ENCODE assay signal across 14 mouse cellular contexts in genomic region chr5:123027436-123027835, GRCm38 (mm10). TPM values are rescaled to one million over a fixed set of nuclear protein-coding genes. Genes with fewer than 3 reads are reported as not detected.
DNase-seq lines count a peak whose midpoint lies in the region; ATAC-seq and TF ChIP-seq lines count a peak whose summit lies in the region.
"Had no signal": no experiment of that assay in that cellular context is flagged by ENCODE, and none has a peak within 500 bp of the region (broad histone marks: within the 10 kb centered on the region; RNA-seq: fewer than 3 reads in every experiment).

No protein-coding gene starts in this region.

- H3K79me2 ChIP-seq in MEL (ENCODE audit: control insufficient read depth, insufficient read depth, low read length, poor library complexity) = no peaks in the 10 kb centered on the region

- no peak for TF ChIP-seq CTCF in kidney, adult 2 months (conservative IDR thresholded peaks at IDR 0.05; ENCODE audit: insufficient read depth, insufficient read length, low read depth, low read length)
- no peak for TF ChIP-seq CTCF in MEL (IDR thresholded peaks at IDR 0.05 in 2 of 3, conservative IDR thresholded peaks at IDR 0.05 in 1 of 3; ENCODE audit: control insufficient read depth in 1 of 3, insufficient read depth in 1 of 3, low read depth in 2 of 3, low read length in 3 of 3, poor library complexity in 1 of 3, severe bottlenecking in 1 of 3)

- 36% methylated on average over 6 of the region's 6 CpGs for WGBS in kidney, adult 2 months
- WGBS in kidney, embryonic 16.5 days = 66% methylated on average over 6 of the region's 6 CpGs
- 44% methylated on average over 6 of the region's 6 CpGs for WGBS in intestine, embryonic 15.5 days
- WGBS in midbrain, embryonic 15.5 days = 78% methylated on average over 6 of the region's 6 CpGs

- no peaks in the 10 kb centered on the region for H3K27me3 ChIP-seq in kidney, adult 2 months (replicated peaks; ENCODE audit: control insufficient read depth, insufficient read depth, low read length)
- no peaks in the 10 kb centered on the region for H3K27me3 ChIP-seq in kidney, embryonic 16.5 days (ENCODE audit: insufficient read depth, low read length)
- H3K27me3 ChIP-seq in MEL (ENCODE audit: control insufficient read depth in 1 of 2, insufficient read depth in 2 of 2, low read length in 2 of 2) = no peaks in the 10 kb centered on the region
- H3K27me3 ChIP-seq in intestine, embryonic 15.5 days (replicated peaks) = no peaks in the 10 kb centered on the region
- no peaks in the 10 kb centered on the region for H3K27me3 ChIP-seq in midbrain, embryonic 15.5 days (replicated peaks)
- H3K27me3 ChIP-seq: embryonic facial prominence, embryonic 15.5 days; limb, embryonic 12.5 days; midbrain, embryonic 13.5 days had no signal

- peaks cover 15% of the 10 kb centered on the region; the same call in 1 of the 2 replicates for H3K4me1 ChIP-seq in kidney, adult 2 months (ENCODE audit: control insufficient read depth, insufficient read depth, low read length)
- H3K4me1 ChIP-seq in kidney, embryonic 16.5 days (ENCODE audit: insufficient read depth, low read length) = peaks cover 23% of the 10 kb centered on the region
- H3K4me1 ChIP-seq in MEL (ENCODE audit: control insufficient read depth in 1 of 2, insufficient read depth in 2 of 2, low read length in 2 of 2) = peaks cover 7 to 28% of the 10 kb centered on the region in 2 experiments
- H3K4me1 ChIP-seq in intestine, embryonic 15.5 days (replicated peaks) = peaks cover 9% of the 10 kb centered on the region; the same call in 1 of the 2 replicates
- H3K4me1 ChIP-seq in midbrain, embryonic 15.5 days = no peaks in the 10 kb centered on the region
- H3K4me1 ChIP-seq: midbrain, embryonic 13.5 days had no signal

- no peak for TF ChIP-seq POLR2A in kidney, adult 2 months (IDR thresholded peaks at IDR 0.05; ENCODE audit: low read depth, low read length)
- no peak for TF ChIP-seq POLR2A in MEL (IDR thresholded peaks at IDR 0.05; ENCODE audit: control insufficient read depth in 1 of 2, insufficient read depth in 1 of 2, low read depth in 1 of 2, low read length in 2 of 2, poor library complexity in 1 of 2)

- no peak for ATAC-seq in kidney, embryonic 16.5 days (ENCODE audit: low FRiP score, low TSS enrichment)
- ATAC-seq in intestine, embryonic 15.5 days = peak; percentile 81
- peak; percentile 28; the same call in 1 of the 2 replicates for ATAC-seq in megakaryocyte, adult 5-6 weeks (ENCODE audit: poor library complexity, severe bottlenecking)
- ATAC-seq in midbrain, embryonic 15.5 days (replicated peaks) = no peak
- ATAC-seq: midbrain, embryonic 13.5 days had no signal

- no peak overlapping the region for H3K9ac ChIP-seq in kidney, embryonic 16.5 days (replicated peaks; ENCODE audit: low read length)
- H3K9ac ChIP-seq in MEL (ENCODE audit: control insufficient read depth, low read depth, low read length, poor library complexity, severe bottlenecking) = no peak overlapping the region
- H3K9ac ChIP-seq in intestine, embryonic 15.5 days = no peak overlapping the region
- H3K9ac ChIP-seq in midbrain, embryonic 15.5 days = no peak overlapping the region
- H3K9ac ChIP-seq: embryonic facial prominence, embryonic 15.5 days; limb, embryonic 12.5 days; midbrain, embryonic 13.5 days had no signal

- TF ChIP-seq RAD21 in MEL (IDR thresholded peaks at IDR 0.05; ENCODE audit: low read depth, low read length) = no peak

- no peak overlapping the region for H3K27ac ChIP-seq in kidney, adult 2 months (ENCODE audit: insufficient read depth, low read depth, low read length)
- no peak overlapping the region for H3K27ac ChIP-seq in kidney, embryonic 16.5 days (ENCODE audit: low read length)
- no peak overlapping the region for H3K27ac ChIP-seq in MEL (ENCODE audit: control insufficient read depth, low read depth, low read length)
- H3K27ac ChIP-seq in intestine, embryonic 15.5 days = peak overlapping the region; percentile 51; the same call in 1 of the 2 replicates
- no peak overlapping the region for H3K27ac ChIP-seq in midbrain, embryonic 15.5 days
- H3K27ac ChIP-seq: embryonic facial prominence, embryonic 15.5 days; limb, embryonic 12.5 days; midbrain, embryonic 13.5 days had no signal

- peak in 1 of 2 experiments; percentile 53; a peak in 2 of 4 replicates for TF ChIP-seq EP300 in MEL (IDR thresholded peaks at IDR 0.05; ENCODE audit: low read depth in 1 of 2, low read length in 2 of 2)

- 0 out of 2 replicates have a peak, but pooled peaks cover 5% of the 10 kb centered on the region for H3K9me3 ChIP-seq in kidney, embryonic 16.5 days (ENCODE audit: low read length)
- H3K9me3 ChIP-seq in MEL (replicated peaks; ENCODE audit: insufficient read depth, low read length) = no peaks in the 10 kb centered on the region
- no peaks in the 10 kb centered on the region for H3K9me3 ChIP-seq in intestine, embryonic 15.5 days
- no peaks in the 10 kb centered on the region for H3K9me3 ChIP-seq in midbrain, embryonic 15.5 days
- H3K9me3 ChIP-seq: embryonic facial prominence, embryonic 15.5 days; midbrain, embryonic 13.5 days had no signal

- no peak overlapping the region for H3K4me2 ChIP-seq in kidney, embryonic 16.5 days (replicated peaks; ENCODE audit: low read depth, low read length)
- no peak overlapping the region for H3K4me2 ChIP-seq in intestine, embryonic 15.5 days (replicated peaks)
- H3K4me2 ChIP-seq in midbrain, embryonic 15.5 days = no peak overlapping the region
- H3K4me2 ChIP-seq: embryonic facial prominence, embryonic 15.5 days; limb, embryonic 12.5 days; midbrain, embryonic 13.5 days had no signal

- H3K4me3 ChIP-seq in kidney, adult 2 months (ENCODE audit: insufficient read depth, low read depth, low read length) = no peak overlapping the region
- no peak overlapping the region for H3K4me3 ChIP-seq in kidney, embryonic 16.5 days (ENCODE audit: low read length)
- H3K4me3 ChIP-seq in MEL (ENCODE audit: control insufficient read depth in 1 of 2, insufficient read depth in 1 of 2, low read depth in 2 of 2, low read length in 2 of 2) = no peak overlapping the region
- H3K4me3 ChIP-seq in intestine, embryonic 15.5 days (replicated peaks) = no peak overlapping the region
- no peak overlapping the region for H3K4me3 ChIP-seq in midbrain, embryonic 15.5 days
- H3K4me3 ChIP-seq: embryonic facial prominence, embryonic 15.5 days; limb, embryonic 12.5 days; midbrain, embryonic 13.5 days had no signal

- DNase-seq in kidney, adult 2 months = peak; percentile 74
- DNase-seq in MEL (ENCODE audit: low read depth, low spot score) = peak; percentile 58
- no peak for DNase-seq in T-cell, adult 2 months (ENCODE audit: low spot score)
- no peak for DNase-seq in urinary bladder, postnatal 4 days (ENCODE audit: low spot score in 2 of 2)
- DNase-seq: cerebellum, postnatal 25 days; right cerebral cortex, postnatal 25 days had no signal

- no peaks in the 10 kb centered on the region for H3K36me3 ChIP-seq in kidney, adult 2 months (ENCODE audit: control insufficient read depth, insufficient read depth, low read length)
- peaks cover 28% of the 10 kb centered on the region for H3K36me3 ChIP-seq in kidney, embryonic 16.5 days (ENCODE audit: insufficient read depth, low read length)
- peaks cover 0 to 18% of the 10 kb centered on the region in 2 experiments; a peak in 2 of 4 replicates for H3K36me3 ChIP-seq in MEL (ENCODE audit: control insufficient read depth in 1 of 2, insufficient read depth in 2 of 2, low read length in 2 of 2)
- H3K36me3 ChIP-seq in intestine, embryonic 15.5 days = 0 out of 2 replicates have a peak, but pooled peaks cover 4% of the 10 kb centered on the region
- 0 out of 2 replicates have a peak, but pooled peaks cover 3% of the 10 kb centered on the region for H3K36me3 ChIP-seq in midbrain, embryonic 15.5 days (replicated peaks)

RNA-seq across cellular contexts. Expression of gene Orai1, which starts 12.6 kb away (rescaled TPM):
- 63.2 and 90.6 TPM in 2 replicates for polyA plus RNA-seq in kidney, adult 2 months (2012; rRNA removed)
- polyA plus RNA-seq in kidney, embryonic 16.5 days (2015; fragmentation: Nextera tagmentation; extraction: Ambion mirVana) = 17.5 and 22.1 TPM in 2 replicates
- total RNA-seq in MEL (2012; rRNA removed) = 4.5 and 4.7 TPM in 2 replicates
- 10 to 100 TPM in 1 of 2 experiments, not detected in 1; 13.3 TPM for polyA plus RNA-seq in MEL (2012; ENCODE audit: insufficient read depth in 1 of 2, insufficient read length in 2 of 2, low read depth in 1 of 2, low replicate concordance in 2 of 2, missing spikeins in 1 of 2)
- polyA plus RNA-seq in intestine, embryonic 15.5 days (2015; fragmentation: Nextera tagmentation; extraction: Ambion mirVana) = 18.9 and 19.3 TPM in 2 replicates
- 80.5 and 87.4 TPM in 2 replicates for total RNA-seq in megakaryocyte, adult 5-6 weeks (2015)
- total RNA-seq in megakaryocyte, adult 5-6 weeks (2017) = 21.0 and 21.8 TPM in 2 replicates
- polyA plus RNA-seq in midbrain, embryonic 15.5 days (2015; fragmentation: Nextera tagmentation; extraction: Ambion mirVana) = 11.6 and 13.6 TPM in 2 replicates

RNA-seq across cellular contexts. Expression of gene Morn3, which starts 19.4 kb away (rescaled TPM):
- polyA plus RNA-seq in kidney, adult 2 months (2012; rRNA removed) = 0.06 and 0.08 TPM in 2 replicates
- polyA plus RNA-seq in kidney, embryonic 16.5 days (2015; fragmentation: Nextera tagmentation; extraction: Ambion mirVana) = 0.56 TPM in 1 of 2 replicates, not detected in the other
- not detected in 2 replicates for total RNA-seq in MEL (2012; rRNA removed)
- polyA plus RNA-seq in MEL (2012; ENCODE audit: insufficient read depth in 1 of 2, insufficient read length in 2 of 2, low read depth in 1 of 2, low replicate concordance in 2 of 2, missing spikeins in 1 of 2) = not detected
- 0.45 TPM in 1 of 2 replicates, not detected in the other for polyA plus RNA-seq in intestine, embryonic 15.5 days (2015; fragmentation: Nextera tagmentation; extraction: Ambion mirVana)
- not detected in 2 replicates for total RNA-seq in megakaryocyte, adult 5-6 weeks (2015)
- total RNA-seq in megakaryocyte, adult 5-6 weeks (2017) = not detected in 2 replicates
- 1.5 TPM in 1 of 2 replicates, not detected in the other for polyA plus RNA-seq in midbrain, embryonic 15.5 days (2015; fragmentation: Nextera tagmentation; extraction: Ambion mirVana)
- total RNA-seq: layer of hippocampus, adult 8-10 months had no signal
- polyA plus RNA-seq: limb, embryonic 12.5 days had no signal

RNA-seq across cellular contexts. Expression of gene Kdm2b, which starts 37.8 kb away (rescaled TPM):
- 9.6 and 10.9 TPM in 2 replicates for polyA plus RNA-seq in kidney, adult 2 months (2012; rRNA removed)
- polyA plus RNA-seq in kidney, embryonic 16.5 days (2015; fragmentation: Nextera tagmentation; extraction: Ambion mirVana) = 92.2 and 95.6 TPM in 2 replicates
- 24.8 and 29.2 TPM in 2 replicates for total RNA-seq in MEL (2012; rRNA removed)
- polyA plus RNA-seq in MEL (2012; ENCODE audit: insufficient read depth in 1 of 2, insufficient read length in 2 of 2, low read depth in 1 of 2, low replicate concordance in 2 of 2, missing spikeins in 1 of 2) = 10 to 100 TPM in 1 of 2 experiments, not detected in 1; 48.9 TPM
- 27.2 and 29.4 TPM in 2 replicates for polyA plus RNA-seq in intestine, embryonic 15.5 days (2015; fragmentation: Nextera tagmentation; extraction: Ambion mirVana)
- total RNA-seq in megakaryocyte, adult 5-6 weeks (2015) = 29.1 and 38.3 TPM in 2 replicates
- 31.6 and 38.6 TPM in 2 replicates for total RNA-seq in megakaryocyte, adult 5-6 weeks (2017)
- polyA plus RNA-seq in midbrain, embryonic 15.5 days (2015; fragmentation: Nextera tagmentation; extraction: Ambion mirVana) = 115 and 123 TPM in 2 replicates

RNA-seq across cellular contexts. Expression of gene Tmem120b, which starts 40.8 kb away (rescaled TPM):
- 9.9 and 12.7 TPM in 2 replicates for polyA plus RNA-seq in kidney, adult 2 months (2012; rRNA removed)
- polyA plus RNA-seq in kidney, embryonic 16.5 days (2015; fragmentation: Nextera tagmentation; extraction: Ambion mirVana) = 16.8 and 20.0 TPM in 2 replicates
- 4.3 and 6.8 TPM in 2 replicates for total RNA-seq in MEL (2012; rRNA removed)
- polyA plus RNA-seq in MEL (2012; ENCODE audit: insufficient read depth in 1 of 2, insufficient read length in 2 of 2, low read depth in 1 of 2, low replicate concordance in 2 of 2, missing spikeins in 1 of 2) = 1 to 10 TPM in 1 of 2 experiments, not detected in 1; 5.6 TPM
- 8.4 and 10.1 TPM in 2 replicates for polyA plus RNA-seq in intestine, embryonic 15.5 days (2015; fragmentation: Nextera tagmentation; extraction: Ambion mirVana)
- 0.87 and 2.5 TPM in 2 replicates for total RNA-seq in megakaryocyte, adult 5-6 weeks (2015)
- 0.29 and 1.3 TPM in 2 replicates for total RNA-seq in megakaryocyte, adult 5-6 weeks (2017)
- polyA plus RNA-seq in midbrain, embryonic 15.5 days (2015; fragmentation: Nextera tagmentation; extraction: Ambion mirVana) = 17.1 and 23.3 TPM in 2 replicates

Comparison
In these comparisons a context has a peak if more than half of its experiments do, and no peak if none do; other contexts are left out.
1. DNase-seq: peak in kidney, adult 2 months (single experiment) and MEL (single experiment); none in T-cell, adult 2 months (single experiment) and urinary bladder, postnatal 4 days (0 of 2).
2. ATAC-seq: peak in intestine, embryonic 15.5 days (single experiment) and megakaryocyte, adult 5-6 weeks (single experiment); none in kidney, embryonic 16.5 days (single experiment) and midbrain, embryonic 15.5 days (single experiment).